Mouse (Mus musculus) erythroblast, embryonic 14.5 days (primary cell): Measurements from ENCODE around the gene Pphln1.

Experiments
- GATA1 ChIP-seq: IDR thresholded peaks from 2 replicates; pipeline ENCODE4 v1.6.1; 2012; ENCODE audit warnings: low read length, inconsistent platforms, mixed read lengths
- TAL1 ChIP-seq: IDR thresholded peaks from 3 replicates; pipeline ENCODE4 v1.6.1; 2012; ENCODE audit warnings: low read length, inconsistent platforms, mixed read lengths

- TF ChIP-seq GATA1 (no peak), TAL1 (no peak)
Measured at GRCm38 (mm10) chr15:93537745-93538144, 139.6 kb downstream of the Pphln1 start.
